Mouse (Mus musculus) heart, embryonic 13.5 days (tissue): ENCODE measurements at regions not wholly inside any gene's neighbourhood (a gene's known extent, or its start where the extent isn't known, plus 50 kb on each side); places are given as distances from the start of the nearest gene placed in this dataset.

Experiments used
- ATAC-seq: fragments of 200-750 bp; cut with Nextera tagmentation; 2 replicates; pipeline ENCODE4 v1.8.0; 2017; ENCODE audit warnings: moderate TSS enrichment; ENCODE audit not compliant: insufficient number of reproducible peaks, low FRiP score, low TSS enrichment; ENCODE audit errors: extremely low read depth
- H3K27ac ChIP-seq: fragments of 300-500 bp; sonication (generic); replicated peaks from 2 replicates; pipeline ENCODE4 v1.5.1; 2015; ENCODE audit warnings: moderate library complexity, mild to moderate bottlenecking, inconsistent platforms
- H3K27me3 ChIP-seq: fragments of 300-500 bp; sonication (generic); replicated peaks from 2 replicates; pipeline ENCODE4 v1.6.1; 2015; ENCODE audit warnings: mild to moderate bottlenecking, inconsistent platforms
- H3K36me3 ChIP-seq: fragments of 300-500 bp; sonication (generic); 2 replicates; pipeline ENCODE4 v1.6.1; 2015; ENCODE audit warnings: mild to moderate bottlenecking, inconsistent platforms
- H3K4me1 ChIP-seq: fragments of 300-500 bp; sonication (generic); 2 replicates; pipeline ENCODE4 v1.6.1; 2015; ENCODE audit warnings: inconsistent platforms
- H3K4me2 ChIP-seq: fragments of 300-500 bp; sonication (generic); 2 replicates; pipeline ENCODE4 v1.6.1; 2015; ENCODE audit warnings: inconsistent platforms, mild to moderate bottlenecking, moderate library complexity
- H3K4me3 ChIP-seq: fragments of 300-500 bp; sonication (generic); 2 replicates; pipeline ENCODE4 v1.5.1; 2015; ENCODE audit warnings: moderate library complexity, mild to moderate bottlenecking, inconsistent platforms
- H3K9ac ChIP-seq: fragments of 300-500 bp; sonication (generic); 2 replicates; pipeline ENCODE4 v1.6.1; 2015; ENCODE audit warnings: inconsistent platforms, mild to moderate bottlenecking, moderate library complexity
- H3K9me3 ChIP-seq: fragments of 300-500 bp; sonication (generic); 2 replicates; pipeline ENCODE4 v1.6.1; 2016; ENCODE audit warnings: inconsistent platforms
- WGBS: fragments of 180-500 bp; shearing (Covaris S2); methylation state at CpG from one replicate; pipeline ENCODE4 v1.1.7; 2015; ENCODE audit warnings: mixed read lengths; 5-methylcytosine and 5-hydroxymethylcytosine counted together

GRCm38 (mm10) chr6:51727191-51727590 lies 203.5 kb downstream of the Snx10 start:
- Histone ChIP-seq H3K4me1 (0 out of 2 replicates have a peak, but pooled peaks cover 3% of the 10 kb centered on the region), H3K36me3 (no peaks in the 10 kb centered on the region), H3K27me3 (no peaks in the 10 kb centered on the region), H3K27ac (no peak overlapping the region), H3K4me2 (no peak overlapping the region), H3K4me3 (no peak overlapping the region), H3K9me3 (no peaks in the 10 kb centered on the region), H3K9ac (no peak overlapping the region)
- WGBS: 76% methylated on average over 8 of the region's 8 CpGs
- ATAC-seq: no peak

DNA sequence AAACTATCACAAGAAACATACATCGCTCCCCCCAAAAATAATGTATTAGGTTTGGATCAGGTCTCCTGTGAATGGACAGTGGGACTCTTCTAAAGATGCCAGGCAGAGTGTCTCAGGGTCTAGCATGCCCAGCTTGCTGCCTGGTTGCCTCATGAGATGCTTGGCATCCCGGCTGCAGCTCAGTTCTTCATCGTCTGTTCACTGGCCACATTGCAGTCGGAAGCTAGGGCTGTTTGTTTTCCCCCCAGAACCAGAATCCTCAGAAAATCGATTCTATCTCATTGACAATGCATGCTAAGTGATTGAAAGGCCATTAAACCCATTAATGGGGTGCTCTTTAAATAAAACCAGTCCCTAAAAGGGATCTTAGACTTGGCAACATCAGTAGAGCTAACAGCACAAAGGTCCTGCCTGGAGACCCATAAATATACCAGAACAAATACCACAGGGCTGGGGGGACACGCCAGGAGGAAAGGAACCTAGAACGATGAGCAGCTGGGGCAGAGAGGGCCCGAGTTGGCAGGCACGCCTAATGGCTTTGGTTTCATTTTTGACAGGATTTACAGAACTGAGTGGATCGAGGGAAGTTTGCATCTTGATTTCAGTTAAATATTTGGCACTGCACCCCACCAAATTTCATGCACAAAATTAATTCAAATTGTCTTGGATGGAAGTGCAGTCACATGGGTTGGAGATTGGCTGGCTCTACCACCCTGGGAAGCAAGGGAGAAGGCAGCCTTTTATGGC lies 205.3 kb downstream of the Snx10 start:
- H3K36me3 ChIP-seq: no peaks in the 10 kb centered on the region
- no peaks in the 10 kb centered on the region for H3K9me3 ChIP-seq
- H3K4me1 ChIP-seq: 0 out of 2 replicates have a peak, but pooled peaks cover 3% of the 10 kb centered on the region
- H3K4me3 ChIP-seq: no peak overlapping the region
- no peaks in the 10 kb centered on the region for H3K27me3 ChIP-seq
- no peak overlapping the region for H3K9ac ChIP-seq
- 68% methylated on average over 10 of the region's 10 CpGs for WGBS
- ATAC-seq: no peak
- no peak overlapping the region for H3K4me2 ChIP-seq
- H3K27ac ChIP-seq: no peak overlapping the region

DNA sequence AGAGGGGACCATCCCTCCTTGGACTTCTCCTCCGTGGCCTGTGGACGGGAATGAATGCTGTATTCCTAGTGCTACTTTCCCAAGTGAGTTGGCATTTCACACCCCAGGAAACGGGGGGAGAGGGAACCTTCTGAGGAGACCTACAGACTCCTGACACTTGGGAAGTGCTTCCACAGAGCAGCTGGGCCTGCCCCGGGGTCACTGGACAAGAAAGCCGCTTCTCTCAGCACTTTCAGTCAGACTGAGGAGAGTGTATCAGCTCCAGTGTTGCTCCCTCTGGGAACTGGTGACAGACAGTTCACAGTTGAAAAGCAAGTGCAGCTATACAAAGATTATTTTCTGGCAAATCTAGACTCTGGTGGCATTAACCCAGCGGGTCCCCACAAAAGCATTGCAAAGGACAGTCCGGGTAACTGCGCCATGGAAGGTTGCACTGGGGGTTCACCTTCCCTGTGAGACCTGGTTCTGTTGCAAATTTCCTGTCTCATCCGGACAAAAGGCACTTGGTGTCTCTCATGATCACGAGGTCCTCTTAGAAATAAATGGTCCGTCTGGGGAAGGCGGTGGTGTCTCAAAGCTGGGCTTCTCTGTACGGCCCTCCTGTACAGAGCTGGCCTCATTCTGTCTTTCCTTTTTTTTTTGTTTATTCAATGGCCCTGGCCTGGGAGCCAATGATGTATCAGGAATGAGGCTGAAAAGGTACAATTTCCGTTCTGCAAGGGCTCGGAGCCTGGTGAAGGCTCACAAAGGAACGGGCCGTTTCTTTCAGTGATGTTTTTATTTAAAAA lies 207.1 kb downstream of the Snx10 start:
- no peak for ATAC-seq
- Histone ChIP-seq H3K9me3 (no peaks in the 10 kb centered on the region), H3K27me3 (no peaks in the 10 kb centered on the region), H3K36me3 (no peaks in the 10 kb centered on the region), H3K4me1 (0 out of 2 replicates have a peak, but pooled peaks cover 3% of the 10 kb centered on the region), H3K27ac (no peak overlapping the region), H3K4me3 (no peak overlapping the region), H3K9ac (no peak overlapping the region), H3K4me2 (no peak overlapping the region)
- 58% methylated on average over 17 of the region's 17 CpGs for WGBS

GRCm38 (mm10) chr6:51732298-51732895 lies 208.7 kb downstream of the Snx10 start:
- 82% methylated on average over 11 of the region's 11 CpGs for WGBS
- no peak for ATAC-seq
- H3K4me3 ChIP-seq: no peak overlapping the region
- H3K4me1 ChIP-seq: 0 out of 2 replicates have a peak, but pooled peaks cover 3% of the 10 kb centered on the region
- no peak overlapping the region for H3K9ac ChIP-seq
- H3K36me3 ChIP-seq: no peaks in the 10 kb centered on the region
- no peaks in the 10 kb centered on the region for H3K9me3 ChIP-seq
- H3K27me3 ChIP-seq: no peaks in the 10 kb centered on the region
- no peak overlapping the region for H3K4me2 ChIP-seq
- no peak overlapping the region for H3K27ac ChIP-seq

- Histone ChIP-seq H3K4me3 (no peak overlapping the region), H3K4me1 (peaks cover 10% of the 10 kb centered on the region), H3K27me3 (no peaks in the 10 kb centered on the region; the same call in 1 of the 2 replicates), H3K9me3 (no peaks in the 10 kb centered on the region), H3K9ac (no peak overlapping the region), H3K4me2 (no peak overlapping the region), H3K36me3 (no peaks in the 10 kb centered on the region), H3K27ac (no peak overlapping the region)
- 78% methylated on average over 5 of the region's 5 CpGs for WGBS
- ATAC-seq: no peak
Observed at GRCm38 (mm10) chr6:51736051-51736450, 212.3 kb downstream of the Snx10 start.

DNA sequence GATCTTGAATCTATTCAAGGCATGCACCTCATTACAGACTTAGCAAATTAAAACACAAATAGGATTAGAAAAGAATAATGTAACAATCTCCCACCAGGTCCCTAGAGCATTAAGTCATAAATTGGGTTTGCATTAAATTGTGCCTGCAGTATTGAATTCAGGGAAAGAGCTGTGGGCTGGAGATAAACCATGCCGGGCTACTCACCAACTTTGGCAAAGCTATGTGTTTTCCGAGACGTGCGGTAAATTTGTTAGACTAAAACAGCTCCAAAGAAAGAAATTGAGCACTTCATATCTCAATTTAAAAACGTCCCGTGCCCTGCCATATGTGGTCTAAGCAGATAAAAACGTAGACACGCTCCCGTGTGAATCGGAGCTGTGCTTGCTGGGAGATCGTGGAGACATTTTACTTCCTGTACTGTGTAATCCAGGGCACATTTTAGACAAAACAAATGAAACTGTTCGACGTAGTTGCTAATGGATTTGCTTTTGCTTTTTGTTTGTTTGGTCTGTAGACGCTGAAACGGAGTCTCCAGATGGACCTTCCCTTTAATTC lies 219.5 kb downstream of the Snx10 start:
- Histone ChIP-seq H3K36me3 (no peaks in the 10 kb centered on the region), H3K27ac (no peak overlapping the region), H3K4me3 (peak overlapping the region; percentile 20; the same call in 1 of the 2 replicates), H3K9me3 (no peaks in the 10 kb centered on the region), H3K4me1 (peaks cover 10% of the 10 kb centered on the region), H3K9ac (peak overlapping the region; percentile 8; the same call in 1 of the 2 replicates), H3K27me3 (no peaks in the 10 kb centered on the region; the same call in 1 of the 2 replicates), H3K4me2 (peak overlapping the region; percentile 49)
- ATAC-seq: no peak
- 59% methylated on average over 15 of the region's 15 CpGs for WGBS

- peaks cover 4% of the 10 kb centered on the region for H3K4me1 ChIP-seq
- no peaks in the 10 kb centered on the region for H3K36me3 ChIP-seq
- H3K4me2 ChIP-seq: no peak overlapping the region
- H3K9ac ChIP-seq: no peak overlapping the region
- no peaks in the 10 kb centered on the region for H3K9me3 ChIP-seq
- H3K27ac ChIP-seq: no peak overlapping the region
- no peaks in the 10 kb centered on the region; the same call in 1 of the 2 replicates for H3K27me3 ChIP-seq
- 65% methylated on average over 2 of the region's 2 CpGs for WGBS
- ATAC-seq: no peak
- H3K4me3 ChIP-seq: no peak overlapping the region
Observed at GRCm38 (mm10) chr6:51744607-51745006, 220.9 kb downstream of the Snx10 start.

DNA sequence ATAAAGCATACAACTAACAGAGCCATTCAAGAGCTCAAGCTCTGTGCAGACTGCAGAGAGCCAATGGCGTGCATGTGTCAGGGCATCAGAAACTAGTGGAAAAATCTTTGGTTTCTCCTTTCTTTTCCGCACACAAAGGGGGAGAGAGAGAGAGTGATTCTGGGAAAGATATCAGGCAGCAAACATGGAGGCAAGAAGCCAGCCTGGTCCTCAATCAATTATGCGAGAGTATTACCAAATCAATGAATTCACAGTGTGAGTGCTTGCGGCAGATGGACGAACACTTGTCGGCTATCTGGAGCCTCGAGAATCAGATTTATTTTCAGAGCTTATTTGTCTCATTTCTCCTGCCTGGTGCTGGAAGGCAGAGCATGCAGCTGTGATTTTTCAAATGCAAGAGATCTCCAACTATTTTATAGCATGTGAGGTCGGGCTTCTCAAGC lies 230.6 kb downstream of the Snx10 start:
- WGBS: 68% methylated on average over 8 of the region's 8 CpGs
- peaks cover 5% of the 10 kb centered on the region; the same call in 1 of the 2 replicates for H3K27me3 ChIP-seq
- H3K27ac ChIP-seq: no peak overlapping the region
- H3K4me2 ChIP-seq: no peak overlapping the region
- no peak for ATAC-seq
- no peak overlapping the region for H3K4me3 ChIP-seq
- peaks cover 16% of the 10 kb centered on the region for H3K4me1 ChIP-seq
- no peak overlapping the region for H3K9ac ChIP-seq
- no peaks in the 10 kb centered on the region for H3K36me3 ChIP-seq
- no peaks in the 10 kb centered on the region for H3K9me3 ChIP-seq

GRCm38 (mm10) chr6:51757131-51757530 lies 233.4 kb downstream of the Snx10 start:
- Histone ChIP-seq H3K36me3 (no peaks in the 10 kb centered on the region), H3K9ac (no peak overlapping the region), H3K27me3 (peaks cover 5% of the 10 kb centered on the region; the same call in 1 of the 2 replicates), H3K4me1 (peaks cover 6% of the 10 kb centered on the region), H3K27ac (no peak overlapping the region), H3K4me3 (no peak overlapping the region), H3K4me2 (no peak overlapping the region), H3K9me3 (no peaks in the 10 kb centered on the region)
- WGBS: 67% methylated on average over 3 of the region's 3 CpGs
- no peak for ATAC-seq

- Histone ChIP-seq H3K4me3 (no peak overlapping the region), H3K4me2 (no peak overlapping the region), H3K9ac (no peak overlapping the region), H3K9me3 (no peaks in the 10 kb centered on the region), H3K36me3 (no peaks in the 10 kb centered on the region), H3K4me1 (no peaks in the 10 kb centered on the region; the same call in 1 of the 2 replicates), H3K27me3 (peaks cover 5% of the 10 kb centered on the region; the same call in 1 of the 2 replicates), H3K27ac (no peak overlapping the region)
- 83% methylated on average over 4 of the region's 4 CpGs for WGBS
- no peak for ATAC-seq
Observed at GRCm38 (mm10) chr6:51757746-51758145, 234.0 kb downstream of the Snx10 start.

DNA sequence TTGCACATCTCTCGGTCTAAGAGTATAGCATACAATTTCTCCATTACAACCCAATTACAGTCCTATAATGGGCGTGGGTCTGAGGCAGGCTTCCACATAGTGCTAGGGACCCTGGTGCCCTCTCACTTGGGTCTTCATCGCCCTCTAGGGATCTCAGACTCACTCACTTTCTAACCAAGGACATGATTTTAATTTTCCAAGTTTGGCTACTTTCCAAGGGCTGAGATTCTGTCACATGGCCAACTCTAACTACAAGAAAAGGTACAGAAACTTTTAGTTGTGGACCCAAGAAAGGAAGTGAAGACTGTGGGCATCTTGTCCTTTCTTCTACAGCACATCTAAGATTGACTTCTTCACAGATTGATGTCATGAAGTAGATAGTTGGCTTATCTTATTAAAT lies 235.1 kb downstream of the Snx10 start:
- H3K27ac ChIP-seq: no peak overlapping the region
- WGBS: 82% methylated on average over 3 of the region's 3 CpGs
- no peak overlapping the region for H3K4me2 ChIP-seq
- H3K4me1 ChIP-seq: no peaks in the 10 kb centered on the region
- H3K27me3 ChIP-seq: peaks cover 5% of the 10 kb centered on the region; the same call in 1 of the 2 replicates
- H3K4me3 ChIP-seq: no peak overlapping the region
- no peak for ATAC-seq
- H3K9me3 ChIP-seq: no peaks in the 10 kb centered on the region
- H3K9ac ChIP-seq: no peak overlapping the region
- no peaks in the 10 kb centered on the region for H3K36me3 ChIP-seq
